Mouse (Mus musculus): ENCODE measurements around the gene Tpbgl.

- TF ChIP-seq CTCF (IDR thresholded peaks at IDR 0.05; ENCODE audit: insufficient read depth, low read length) (no peak), POLR2A (IDR thresholded peaks at IDR 0.05; ENCODE audit: borderline replicate concordance, extremely low read depth, low read depth, low read length) (no peak)
Measured at GRCm38 (mm10) chr7:99585976-99586375, 40.9 kb downstream of the Tpbgl start.
